Mouse (Mus musculus) kidney, postnatal 14 days (tissue): ENCODE measurements at regions not wholly inside any gene's neighbourhood (a gene's known extent, or its start where the extent isn't known, plus 50 kb on each side); places are given as distances from the start of the nearest gene placed in this dataset.
A peak's percentile ranks its signal among the peaks of the same experiment; 100 is the strongest.

ENCODE experiments used
- DNase-seq: peaks from one replicate; pipeline ENCODE4 v3.0.0; 2022; ENCODE audit warnings: mixed read lengths

- DNase-seq: no peak
Observed at GRCm38 (mm10) chr2:21043302-21043701, 74.6 kb upstream of the Arhgap21 start.

- DNase-seq: no peak
Observed at GRCm38 (mm10) chr2:21037607-21038006, 68.9 kb upstream of the Arhgap21 start.

GRCm38 (mm10) chr2:21037181-21037580 lies 68.5 kb upstream of the Arhgap21 start:
- peak; percentile 14 for DNase-seq

- DNase-seq: no peak
Observed at GRCm38 (mm10) chr2:21035884-21036648, 67.4 kb upstream of the Arhgap21 start.

GRCm38 (mm10) chr2:21034651-21035050 lies 66.0 kb upstream of the Arhgap21 start:
- DNase-seq: no peak

GRCm38 (mm10) chr2:21030650-21031049 lies 62.0 kb upstream of the Arhgap21 start:
- no peak for DNase-seq

- no peak for DNase-seq
Observed at GRCm38 (mm10) chr2:21029391-21030010, 60.8 kb upstream of the Arhgap21 start.

- DNase-seq: peak; percentile 30
Observed at GRCm38 (mm10) chr2:21028605-21029004, 59.9 kb upstream of the Arhgap21 start.

- no peak for DNase-seq
Observed at GRCm38 (mm10) chr2:21018535-21018934, 49.9 kb upstream of the Arhgap21 start.
